Mouse (Mus musculus) heart, adult 2 months (tissue): ENCODE results near the gene Inpp4a. TPM values are rescaled to one million over a fixed set of nuclear protein-coding genes. Genes with fewer than 3 reads are reported as not detected.

Source experiments
- DNase-seq, 2 experiments: peaks; one replicate each; pipeline ENCODE4 v3.0.0; 2021
- H3K27ac ChIP-seq: fragments of 200-600 bp; 2 replicates; pipeline ENCODE4 v1.8.1; 2022
- H3K27me3 ChIP-seq: fragments of 200-500 bp; 2 replicates; pipeline ENCODE4 v1.6.1; 2012; ENCODE audit warnings: mild to moderate bottlenecking, low read length, inconsistent platforms, mixed read lengths; ENCODE audit not compliant: control insufficient read depth, insufficient read depth
- H3K36me3 ChIP-seq: fragments of 200-500 bp; 2 replicates; pipeline ENCODE4 v1.6.1; 2012; ENCODE audit warnings: low read length, inconsistent platforms; ENCODE audit not compliant: control insufficient read depth, insufficient read depth
- H3K4me1 ChIP-seq: fragments of 200-500 bp; 2 replicates; pipeline ENCODE4 v1.6.1; 2011; ENCODE audit warnings: low read length; ENCODE audit not compliant: control insufficient read depth, insufficient read depth
- H3K4me3 ChIP-seq: fragments of 200-600 bp; 2 replicates; pipeline ENCODE4 v1.8.1; 2022
- H3K79me2 ChIP-seq: fragments of 200-500 bp; replicated peaks from 2 replicates; pipeline ENCODE4 v1.6.1; 2012; ENCODE audit warnings: mild to moderate bottlenecking, inconsistent platforms, low read length, moderate library complexity, mixed read lengths; ENCODE audit not compliant: control insufficient read depth, insufficient read depth
- H3K9ac ChIP-seq: fragments of 200-500 bp; 2 replicates; pipeline ENCODE4 v1.6.1; 2012; ENCODE audit warnings: low read depth, mild to moderate bottlenecking, control low read depth, inconsistent platforms, low read length, mixed read lengths
- CTCF ChIP-seq: fragments of 200-600 bp; IDR thresholded peaks from 2 replicates; pipeline ENCODE4 v1.8.1; 2022; ENCODE audit warnings: antibody characterized with exemption, mild to moderate bottlenecking, moderate library complexity
- EP300 ChIP-seq: fragments of 200-500 bp; IDR thresholded peaks from 2 replicates; pipeline ENCODE4 v1.6.1; 2011; ENCODE audit warnings: low read depth, low read length, control low read depth; ENCODE audit not compliant: insufficient read depth
- POLR2A ChIP-seq: fragments of 200-500 bp; IDR thresholded peaks from 2 replicates; pipeline ENCODE4 v1.6.1; 2011; ENCODE audit warnings: mild to moderate bottlenecking, low read depth, low read length, control low read depth; ENCODE audit not compliant: insufficient read depth
- WGBS: fragments of 180-500 bp; shearing (Covaris S2); methylation state at CpG from one replicate; pipeline ENCODE4 v1.1.7; 2018; 5-methylcytosine and 5-hydroxymethylcytosine counted together
- intact Hi-C: fragments of 180-260 bp; cut with DNase I; formaldehyde crosslinking; loops from one replicate; pipeline ENCODE4 v1.15.1; 2025
- polyA plus RNA-seq: library from polyadenylated mRNA; depleted of rRNA; stranded (reverse); fragments of >200 nt; gene quantifications from 2 replicates; pipeline ENCODE4 v1.2.3, GENCODE M21; 2012
- total RNA-seq, 2 experiments: library from RNA; stranded (reverse); gene quantifications; 2 replicates each; pipeline ENCODE4 v1.2.3; 2021

The Inpp4a gene
- total and polyA plus RNA-seq, 3 experiments = 10.3 to 19.2 (median 18.9) TPM

GRCm38 (mm10) chr1:37302801-37303200 lies 3.1 kb downstream of the Inpp4a start:
- no peak for TF ChIP-seq POLR2A
- TF ChIP-seq EP300 = no peak
- no peak for TF ChIP-seq CTCF
- no peak for DNase-seq
- Histone ChIP-seq H3K4me3 (no peak overlapping the region), H3K36me3 (no peaks in the 10 kb centered on the region), H3K9ac (no peak overlapping the region), H3K4me1 (peaks cover 7% of the 10 kb centered on the region), H3K79me2 (peaks cover 4% of the 10 kb centered on the region), H3K27me3 (no peaks in the 10 kb centered on the region), H3K27ac (no peak overlapping the region)
- WGBS = 81% methylated on average over 3 of the region's 3 CpGs
- intact Hi-C loops = no loop called here

GRCm38 (mm10) chr1:37305691-37306287 lies 6.1 kb downstream of the Inpp4a start:
- no peak for DNase-seq
- peaks cover 4% of the 10 kb centered on the region for H3K79me2 ChIP-seq
- intact Hi-C loops = no loop called here
- H3K27ac ChIP-seq = no peak overlapping the region
- H3K27me3 ChIP-seq = no peaks in the 10 kb centered on the region
- no peaks in the 10 kb centered on the region for H3K36me3 ChIP-seq
- peaks cover 6% of the 10 kb centered on the region for H3K4me1 ChIP-seq
- H3K9ac ChIP-seq = no peak overlapping the region
- no peak overlapping the region for H3K4me3 ChIP-seq
- no peak for TF ChIP-seq POLR2A
- WGBS = 86% methylated on average over 9 of the region's 9 CpGs

- Histone ChIP-seq H3K36me3 (no peaks in the 10 kb centered on the region), H3K79me2 (peaks cover 4% of the 10 kb centered on the region), H3K4me1 (peaks cover 10% of the 10 kb centered on the region), H3K9ac (no peak overlapping the region), H3K4me3 (no peak overlapping the region), H3K27ac (no peak overlapping the region), H3K27me3 (no peaks in the 10 kb centered on the region)
- no peak for TF ChIP-seq EP300
- no peak for TF ChIP-seq POLR2A
- TF ChIP-seq CTCF = no peak
- DNase-seq = peak; percentile 27 to 33
- WGBS = 79% methylated on average over 2 of the region's 2 CpGs
- intact Hi-C loops = no loop called here
Observed at GRCm38 (mm10) chr1:37307586-37307985, 7.9 kb downstream of the Inpp4a start.

- no peak overlapping the region for H3K9ac ChIP-seq
- WGBS = 77% methylated on average over 8 of the region's 8 CpGs
- DNase-seq = no peak
- H3K27me3 ChIP-seq = no peaks in the 10 kb centered on the region
- TF ChIP-seq CTCF (no peak), POLR2A (no peak), EP300 (no peak)
- intact Hi-C loops = no loop called here
- H3K79me2 ChIP-seq = peaks cover 4% of the 10 kb centered on the region
- H3K27ac ChIP-seq = no peak overlapping the region
- H3K36me3 ChIP-seq = no peaks in the 10 kb centered on the region
- H3K4me3 ChIP-seq = no peak overlapping the region
- H3K4me1 ChIP-seq = peaks cover 16% of the 10 kb centered on the region
Observed at GRCm38 (mm10) chr1:37308021-37308742, 8.5 kb downstream of the Inpp4a start.

- DNase-seq = no peak
Observed at GRCm38 (mm10) chr1:37308743-37309100, 9.1 kb downstream of the Inpp4a start.

GRCm38 (mm10) chr1:37309939-37310515 lies 10.4 kb downstream of the Inpp4a start:
- DNase-seq = no peak
- Histone ChIP-seq H3K27ac (no peak overlapping the region), H3K27me3 (no peaks in the 10 kb centered on the region), H3K4me3 (no peak overlapping the region), H3K4me1 (peaks cover 16% of the 10 kb centered on the region), H3K9ac (no peak overlapping the region), H3K36me3 (no peaks in the 10 kb centered on the region), H3K79me2 (peaks cover 4% of the 10 kb centered on the region)
- TF ChIP-seq POLR2A = no peak
- TF ChIP-seq CTCF = no peak
- TF ChIP-seq EP300 = no peak
- intact Hi-C loops = no loop called here
- WGBS = 95% methylated on average over 4 of the region's 4 CpGs

More at GRCm38 (mm10) chr1:37308743-37309100, 9.1 kb downstream of the Inpp4a start:
- Histone ChIP-seq H3K27ac (no peak overlapping the region), H3K36me3 (no peaks in the 10 kb centered on the region), H3K9ac (no peak overlapping the region), H3K27me3 (no peaks in the 10 kb centered on the region), H3K4me1 (peaks cover 16% of the 10 kb centered on the region), H3K79me2 (peaks cover 4% of the 10 kb centered on the region), H3K4me3 (no peak overlapping the region)
- 80% methylated on average over 3 of the region's 3 CpGs for WGBS
- TF ChIP-seq EP300 (no peak), POLR2A (no peak), CTCF (no peak)
- intact Hi-C loops = no loop called here
